Mouse (Mus musculus) heart, postnatal 36 days (tissue): ENCODE data around the gene Slc37a1. TPM values are rescaled to one million over a fixed set of nuclear protein-coding genes. Genes with fewer than 3 reads are reported as not detected.

ENCODE experiments used
- DNase-seq, 2 experiments: peaks; one replicate each; pipeline ENCODE4 v3.0.0; 2021 to 2022
- intact Hi-C: fragments of 180-260 bp; cut with DNase I; formaldehyde crosslinking; loops from one replicate; pipeline ENCODE4 v1.15.1; 2025
- total RNA-seq, 2 experiments: library from RNA; stranded (reverse); gene quantifications; 2 replicates each; pipeline ENCODE4 v1.2.3; 2021

Slc37a1 gene
- total RNA-seq, 2 experiments from 2014 or later, result 11.1 to 12.5 TPM

DNA sequence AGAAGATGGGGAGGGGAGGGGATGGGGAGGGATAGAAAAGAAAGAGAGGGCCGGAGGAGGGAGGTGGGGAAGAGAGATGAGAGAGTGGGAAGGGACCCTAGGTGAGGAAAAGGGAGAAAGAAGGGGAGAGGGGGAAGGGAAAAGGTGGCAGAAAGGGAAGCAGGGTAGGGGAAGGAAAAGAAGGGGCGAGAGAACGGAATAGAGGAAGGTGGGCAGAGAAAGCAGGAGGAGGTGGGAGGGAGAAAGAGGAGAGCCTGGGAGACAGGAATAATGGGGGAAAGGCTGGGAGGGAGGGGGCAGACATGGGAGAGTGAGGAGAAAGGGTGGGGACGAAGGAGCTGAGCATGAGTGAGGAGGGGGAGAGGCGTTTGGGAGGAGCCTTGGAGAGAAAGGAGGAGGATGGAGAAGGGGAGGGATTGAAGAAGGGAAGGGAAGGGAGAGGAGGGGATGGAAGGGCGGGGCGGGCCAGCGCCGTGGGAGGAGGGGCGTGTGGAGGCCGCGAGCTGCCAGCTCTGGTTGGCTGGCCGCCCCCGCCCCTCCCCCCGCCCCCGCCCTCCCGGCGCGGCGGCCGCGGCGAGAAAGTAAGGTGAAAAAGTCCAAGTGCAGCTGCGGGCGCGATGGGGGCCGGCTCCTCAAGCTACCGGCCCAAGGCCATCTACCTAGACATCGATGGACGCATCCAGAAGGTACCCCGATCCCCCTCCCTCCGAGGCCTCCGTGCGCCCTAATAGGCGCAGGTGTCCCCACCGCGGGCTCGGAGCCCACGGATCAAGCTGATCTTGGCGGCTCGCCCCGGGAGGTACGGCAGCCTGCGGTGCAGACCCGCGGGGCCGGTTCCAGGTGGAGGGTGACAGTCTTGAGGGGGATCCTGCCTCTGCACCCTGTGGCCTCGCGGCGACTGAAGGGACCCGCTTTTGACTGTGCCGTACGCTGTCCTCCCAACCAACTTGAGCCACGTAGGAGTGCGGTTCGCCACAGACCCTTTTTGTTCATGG, 99.4 kb downstream of the Slc37a1 start, which contains the start of gene Pde9a:
Gene Pde9a, plus strand, starts transcription at position 540 of the 995 bp plus-strand sequence.
- intact Hi-C loops, result loop anchor here (1.0 to 5.0 kb wide), 3 partner anchors 19 to 59 kb away; no protein-coding TSS in a partner anchor
- DNase-seq, result peak; percentile 61 to 62

- intact Hi-C loops, result loop anchor here (1.0 to 5.0 kb wide), 2 partner anchors 18 to 45 kb away; no protein-coding TSS in a partner anchor
- DNase-seq, result no peak
Observed at GRCm38 (mm10) chr17:31386766-31387275, 100.2 kb downstream of the Slc37a1 start.

GRCm38 (mm10) chr17:31389432-31390050, 102.9 kb downstream of the Slc37a1 start:
- no peak for DNase-seq
- intact Hi-C loops, result loop anchor here (5.0 kb wide), 1 partner anchor 43 kb away; no protein-coding TSS in a partner anchor

- DNase-seq, result no peak
- intact Hi-C loops, result no loop called here
Observed at GRCm38 (mm10) chr17:31391462-31391861, 104.9 kb downstream of the Slc37a1 start.

- no peak for DNase-seq
- intact Hi-C loops, result no loop called here
Observed at GRCm38 (mm10) chr17:31392041-31392440, 105.4 kb downstream of the Slc37a1 start.

DNA sequence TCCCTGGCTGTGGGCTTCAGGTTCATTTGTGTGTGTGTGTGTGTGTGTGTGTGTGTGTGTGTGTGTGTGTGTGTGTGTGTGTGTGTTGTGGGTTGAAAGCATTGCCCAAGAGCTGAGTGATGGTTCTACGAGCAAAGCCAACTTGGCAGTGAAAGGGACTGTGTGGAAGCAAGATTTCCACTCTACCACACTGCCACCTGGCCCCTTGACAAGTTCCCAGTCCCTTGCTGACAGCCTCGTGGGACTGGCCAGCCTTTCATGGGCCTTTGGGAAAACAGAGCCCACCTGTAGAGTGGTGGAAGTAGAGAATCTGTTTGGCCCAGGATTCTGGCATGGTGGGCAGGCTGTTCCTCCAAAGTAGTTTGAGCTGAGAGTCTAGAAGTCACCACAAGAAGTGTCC, 107.2 kb downstream of the Slc37a1 start:
- DNase-seq, result no peak
- intact Hi-C loops, result no loop called here

- no peak for DNase-seq
- intact Hi-C loops, result no loop called here
Observed at GRCm38 (mm10) chr17:31400294-31400693, 113.7 kb downstream of the Slc37a1 start.

Other genes with a start within 250 kb of the Slc37a1 start
- gene Abcg1, start 229.1 kb upstream of the Slc37a1 start, total RNA-seq, result 1 to 10 TPM; 5.1 to 8.5 TPM
- not detected for gene Tff3, start 157.1 kb upstream of the Slc37a1 start, total RNA-seq
- not detected for gene Tff2, start 142.5 kb upstream of the Slc37a1 start, total RNA-seq
- not detected for gene Tff1, start 121.5 kb upstream of the Slc37a1 start, total RNA-seq
- not detected for gene Tmprss3, start 87.8 kb upstream of the Slc37a1 start, total RNA-seq
- gene Ubash3a, start 78.9 kb upstream of the Slc37a1 start, total RNA-seq, result not detected
- 1 to 10 TPM; 1.0 to 1.2 TPM for gene Rsph1, start 9.4 kb upstream of the Slc37a1 start, total RNA-seq
- gene Pde9a, start 99.4 kb downstream of the Slc37a1 start, total RNA-seq, result 1 to 10 TPM; 5.2 to 6.1 TPM
- gene Wdr4, start 233.2 kb downstream of the Slc37a1 start, total RNA-seq, result 1 to 10 TPM; 7.0 to 8.1 TPM
- 1,000 to 10,000 TPM; 1,294 to 1,573 TPM for gene Ndufv3, start 233.3 kb downstream of the Slc37a1 start, total RNA-seq